In genomic region chr17:88511095-88511551, GRCm38 (mm10) we compare ENCODE assay signal across 8 mouse cellular contexts. TPM values are rescaled to one million over a fixed set of nuclear protein-coding genes. Genes with fewer than 3 reads are reported as not detected.
DNase-seq lines count a peak whose midpoint lies in the region; ATAC-seq and TF ChIP-seq lines count a peak whose summit lies in the region.

No protein-coding gene starts in this region.

- no peak overlapping the region for H3K4me3 ChIP-seq in cortical plate, adult 2 months (ENCODE audit: insufficient read depth, low read length)
- H3K4me3 ChIP-seq in limb, embryonic 13.5 days = no peak overlapping the region
- no peak overlapping the region for H3K4me3 ChIP-seq in midbrain, embryonic 15.5 days
- no peak overlapping the region for H3K4me3 ChIP-seq in spleen, adult 2 months (ENCODE audit: extremely low read depth, insufficient read depth, insufficient read length)

- peak; percentile 32; the same call in 1 of the 2 replicates for ATAC-seq in limb, embryonic 13.5 days (ENCODE audit: low FRiP score, low read depth)
- ATAC-seq in midbrain, embryonic 15.5 days (replicated peaks) = peak; percentile 67

- H3K4me1 ChIP-seq in cortical plate, adult 2 months (ENCODE audit: control insufficient read depth, insufficient read depth, low read length) = no peaks in the 10 kb centered on the region
- peaks cover 9% of the 10 kb centered on the region for H3K4me1 ChIP-seq in limb, embryonic 13.5 days
- H3K4me1 ChIP-seq in midbrain, embryonic 15.5 days = peaks cover 9% of the 10 kb centered on the region
- H3K4me1 ChIP-seq in spleen, adult 2 months (ENCODE audit: control insufficient read depth, insufficient read depth, insufficient read length) = peaks cover 6% of the 10 kb centered on the region; the same call in 1 of the 2 replicates

- DNase-seq in left cerebral cortex, adult 18-20 months (ENCODE audit: low spot score in 2 of 2) = peak; percentile 68 to 75
- DNase-seq in left cerebral cortex, adult 11 months (ENCODE audit: low spot score) = no peak
- DNase-seq in gastrocnemius, postnatal 14 days = peak; percentile 81
- DNase-seq in kidney, adult 18-20 months = peak; percentile 85
- peak; percentile 55 to 74 for DNase-seq in spleen, adult 2 months (ENCODE audit: low read depth in 1 of 2, low spot score in 2 of 2)

- no peaks in the 10 kb centered on the region for H3K27me3 ChIP-seq in limb, embryonic 13.5 days
- no peaks in the 10 kb centered on the region for H3K27me3 ChIP-seq in midbrain, embryonic 15.5 days (replicated peaks)
- no peaks in the 10 kb centered on the region for H3K27me3 ChIP-seq in spleen, adult 2 months (ENCODE audit: control insufficient read depth, insufficient read depth, low read length)

- H3K4me2 ChIP-seq in limb, embryonic 13.5 days (replicated peaks) = no peak overlapping the region
- H3K4me2 ChIP-seq in midbrain, embryonic 15.5 days = no peak overlapping the region

- intact Hi-C loops in gastrocnemius, postnatal 14 days (cut with DNase I; ENCODE audit: low total_unique reads) = loop anchor here (5.0 kb wide), 1 partner anchor 254 kb away; no protein-coding TSS in a partner anchor

- no peak for TF ChIP-seq POLR2A in cortical plate, adult 2 months (IDR thresholded peaks at IDR 0.05; ENCODE audit: extremely low read depth, insufficient read depth, low read length)
- no peak for TF ChIP-seq POLR2A in spleen, adult 2 months (IDR thresholded peaks at IDR 0.05; ENCODE audit: low read depth, low read length)

- H3K9ac ChIP-seq in limb, embryonic 13.5 days = no peak overlapping the region
- no peak overlapping the region for H3K9ac ChIP-seq in midbrain, embryonic 15.5 days

- H3K27ac ChIP-seq in cortical plate, adult 2 months (ENCODE audit: insufficient read depth, low read length) = no peak overlapping the region
- no peak overlapping the region for H3K27ac ChIP-seq in limb, embryonic 13.5 days
- H3K27ac ChIP-seq in midbrain, embryonic 15.5 days = no peak overlapping the region
- H3K27ac ChIP-seq in spleen, adult 2 months (ENCODE audit: insufficient read depth, low read length) = no peak overlapping the region

- WGBS in limb, embryonic 13.5 days = 16% methylated on average over 10 of the region's 10 CpGs
- 6% methylated on average over 10 of the region's 10 CpGs for WGBS in midbrain, embryonic 15.5 days
- WGBS in spleen, adult 2 months = 46% methylated on average over 10 of the region's 10 CpGs

- no peaks in the 10 kb centered on the region for H3K9me3 ChIP-seq in limb, embryonic 13.5 days
- no peaks in the 10 kb centered on the region for H3K9me3 ChIP-seq in midbrain, embryonic 15.5 days

- TF ChIP-seq CTCF in cortical plate, adult 2 months (IDR thresholded peaks at IDR 0.05; ENCODE audit: extremely low read depth, insufficient read depth, low read length) = peak; percentile 72
- TF ChIP-seq CTCF in spleen, adult 2 months (IDR thresholded peaks at IDR 0.05; ENCODE audit: extremely low read depth, insufficient read depth, insufficient read length, insufficient replicate concordance) = peak; percentile 87; the same call in 1 of the 2 replicates

- no peaks in the 10 kb centered on the region for H3K36me3 ChIP-seq in limb, embryonic 13.5 days
- no peaks in the 10 kb centered on the region for H3K36me3 ChIP-seq in midbrain, embryonic 15.5 days (replicated peaks)
- no peaks in the 10 kb centered on the region for H3K36me3 ChIP-seq in spleen, adult 2 months (ENCODE audit: control insufficient read depth, insufficient read depth, low read length)

RNA-seq across cellular contexts. Expression of gene Ppp1r21, which starts 18.8 kb away (rescaled TPM):
- 10 to 100 TPM; 76.6 to 80.7 TPM for total RNA-seq in left cerebral cortex, adult 18-20 months (2021)
- polyA plus RNA-seq in cortical plate, adult 2 months (2012; rRNA removed) = 82.2 and 86.6 TPM in 2 replicates
- total RNA-seq in gastrocnemius, postnatal 14 days (2021) = 1 to 10 TPM; 6.1 to 6.6 TPM
- polyA plus RNA-seq in limb, embryonic 13.5 days (2015; fragmentation: Nextera tagmentation; extraction: Ambion mirVana) = 22.3 and 23.6 TPM in 2 replicates
- polyA plus RNA-seq in midbrain, embryonic 15.5 days (2015; fragmentation: Nextera tagmentation; extraction: Ambion mirVana) = 38.3 and 38.5 TPM in 2 replicates
- 27.4 and 28.5 TPM in 2 replicates for polyA plus RNA-seq in spleen, adult 2 months (2012; rRNA removed)
